Mouse (Mus musculus) thymus, postnatal 14 days (tissue): ENCODE measurements around the gene Trip11.

Experiments used
- DNase-seq: peaks from one replicate; pipeline ENCODE4 v3.0.0; 2021

Gene Trip11

DNA sequence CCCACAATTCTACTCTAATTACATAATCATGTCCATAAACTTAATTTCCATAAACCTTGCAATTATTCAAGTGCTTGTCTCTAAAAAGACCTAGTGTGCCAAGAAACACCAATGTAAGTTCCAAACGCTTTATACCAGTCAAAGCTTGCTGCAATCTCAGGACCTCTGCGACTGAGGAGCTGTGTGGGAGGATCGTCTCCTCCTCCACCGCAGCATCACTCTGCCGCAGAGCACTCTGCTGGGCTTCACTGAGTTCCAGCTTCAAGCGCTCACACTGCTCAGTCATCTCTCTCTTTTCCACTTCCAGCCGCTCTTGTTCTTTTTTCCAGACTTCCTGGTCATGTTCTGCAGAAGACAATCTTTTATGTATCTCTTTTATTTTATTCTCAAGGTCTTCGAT, 19.8 kb downstream of the Trip11 start:
- DNase-seq = no peak

DNA sequence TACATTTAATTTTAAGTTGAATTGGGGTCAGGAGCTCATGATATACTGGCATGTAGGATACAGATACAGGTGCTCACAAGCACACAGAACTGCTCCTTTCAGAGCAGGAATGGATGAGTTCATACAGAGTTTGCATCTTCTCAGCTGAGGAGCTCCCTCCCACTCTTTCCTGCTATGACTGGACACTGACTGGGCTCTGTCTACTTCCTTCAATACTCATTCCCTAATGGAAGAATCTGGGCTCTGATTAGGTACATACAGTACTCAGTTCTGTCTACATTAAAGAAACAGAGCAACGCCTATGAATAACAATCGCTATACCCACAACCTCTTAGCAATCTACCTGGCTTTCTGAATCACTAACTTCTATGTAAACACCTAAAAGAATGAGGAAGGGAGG, 20.2 kb downstream of the Trip11 start:
- no peak for DNase-seq

- DNase-seq = no peak
These were observed 22.0 kb downstream of the Trip11 start for GRCm38 (mm10) chr12:101891066-101891465.

- no peak for DNase-seq
These were observed 23.7 kb downstream of the Trip11 start for GRCm38 (mm10) chr12:101889351-101889750.

GRCm38 (mm10) chr12:101888312-101888711, 24.8 kb downstream of the Trip11 start:
- DNase-seq = no peak

DNA sequence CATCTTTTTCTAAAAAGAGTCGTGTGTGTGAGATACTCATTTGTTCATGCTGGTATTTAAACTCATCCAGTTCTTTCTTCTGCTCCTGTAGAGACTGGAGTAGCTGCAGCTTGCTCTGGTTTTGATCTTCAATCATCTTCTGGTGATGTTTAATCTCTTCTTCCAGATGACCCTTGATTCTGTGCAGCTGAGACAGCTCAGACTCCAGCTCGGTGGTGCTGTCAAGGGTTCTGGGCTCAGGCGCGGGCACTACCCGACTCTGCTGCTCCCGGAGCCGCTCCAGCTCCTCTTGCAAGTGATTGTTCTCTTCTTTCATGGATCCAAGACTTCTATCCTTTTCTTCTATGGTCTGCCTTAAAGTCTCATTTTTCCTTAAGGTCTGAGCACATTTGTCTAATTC, 28.1 kb downstream of the Trip11 start:
- no peak for DNase-seq

DNA sequence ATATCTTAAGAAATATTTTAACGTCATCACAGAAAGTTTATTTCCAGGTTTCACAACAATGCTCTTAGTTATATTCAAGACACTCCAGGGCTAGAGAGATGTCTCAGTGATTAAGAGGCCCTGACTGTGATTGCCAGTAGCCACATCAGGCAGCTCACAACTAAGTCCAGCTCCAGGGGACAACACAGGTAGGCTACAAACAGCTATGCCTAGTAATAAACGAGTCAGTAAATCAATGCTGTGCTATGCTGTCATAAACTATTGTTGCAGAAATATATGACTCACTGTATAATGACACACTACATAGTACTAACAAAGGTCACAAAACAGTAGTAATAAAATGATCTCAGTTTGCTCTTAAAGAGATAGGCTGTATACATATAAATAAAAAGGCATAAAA, 36.7 kb downstream of the Trip11 start:
- DNase-seq = no peak

GRCm38 (mm10) chr12:101875107-101875506, 38.0 kb downstream of the Trip11 start:
- DNase-seq = no peak

- no peak for DNase-seq
These were observed 50.6 kb downstream of the Trip11 start for GRCm38 (mm10) chr12:101862286-101862964.

GRCm38 (mm10) chr12:101860256-101860655, 52.8 kb downstream of the Trip11 start:
- DNase-seq = no peak

- DNase-seq = no peak
These were observed 55.1 kb downstream of the Trip11 start for GRCm38 (mm10) chr12:101858011-101858410.

DNA sequence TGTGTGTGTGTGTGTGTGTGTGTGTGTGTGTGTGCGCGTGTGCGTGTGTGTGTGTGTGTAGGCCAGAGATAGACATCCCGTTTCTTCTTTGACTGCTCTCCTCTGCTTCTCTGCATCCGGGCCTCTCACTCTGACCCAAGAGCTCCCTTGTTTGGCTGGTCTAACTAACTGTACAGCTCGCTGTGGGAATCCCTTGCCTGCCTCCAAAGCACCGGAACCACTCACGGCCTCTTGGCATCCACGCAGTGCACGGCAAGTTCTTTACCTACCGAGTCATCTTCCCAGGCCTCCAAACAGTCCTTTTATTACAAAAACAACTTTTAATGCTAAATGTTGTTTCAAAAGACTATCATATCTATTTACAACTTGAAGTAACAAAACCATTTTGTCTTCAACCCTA, 58.7 kb downstream of the Trip11 start:
- no peak for DNase-seq

DNA sequence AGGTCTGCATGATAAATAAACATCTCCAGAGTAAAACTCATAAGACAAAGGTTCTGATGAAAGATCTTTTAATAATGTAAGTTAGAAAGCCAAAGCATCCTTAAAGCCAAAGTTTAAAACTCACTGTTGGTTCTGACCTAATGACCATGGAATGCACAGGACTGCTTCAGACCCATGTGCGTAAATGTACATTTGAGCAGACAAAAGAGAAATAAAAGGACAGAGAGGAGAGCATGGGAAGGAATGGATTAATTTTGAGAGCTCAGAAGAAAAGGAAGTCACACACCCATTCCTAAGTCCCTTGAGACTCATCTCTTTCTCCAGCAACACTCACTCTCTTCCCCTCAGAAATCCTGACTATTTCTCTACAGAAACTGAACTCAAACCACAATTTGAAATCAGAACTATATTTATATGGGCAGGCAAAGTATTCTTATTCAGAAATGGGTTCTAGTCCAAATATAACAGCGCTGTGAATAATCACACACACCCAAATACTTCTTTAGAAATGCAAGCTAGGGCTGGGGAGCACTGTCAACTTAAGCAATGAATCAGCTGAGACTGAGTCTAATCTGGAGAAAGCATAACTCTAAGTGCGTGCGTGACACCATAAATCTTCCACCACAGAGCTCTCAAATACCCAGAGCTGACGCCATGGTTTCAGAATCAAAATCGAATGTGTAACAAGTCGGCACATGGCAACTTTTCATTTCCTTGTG, 61.1 kb downstream of the Trip11 start:
- no peak for DNase-seq

DNA sequence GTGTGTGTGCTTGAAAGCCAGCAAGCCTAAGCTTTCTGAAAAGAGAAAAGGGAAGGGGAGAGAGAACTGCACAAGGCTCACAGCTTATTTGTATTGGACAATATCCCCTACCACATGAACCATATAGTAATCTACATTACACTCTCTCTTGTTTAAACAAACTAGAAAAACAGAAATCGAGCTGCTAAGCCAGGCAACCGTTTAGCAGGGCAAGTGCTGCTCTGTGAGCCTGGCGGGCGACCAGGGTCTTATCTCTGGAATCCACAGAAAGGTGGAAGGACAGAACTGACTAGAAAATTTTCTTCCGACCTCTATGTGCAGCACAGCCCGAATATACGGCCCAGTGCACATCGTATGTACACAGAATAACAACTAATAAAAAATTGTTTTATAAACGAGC, 61.8 kb downstream of the Trip11 start:
- DNase-seq = no peak

GRCm38 (mm10) chr12:101836546-101837274, 76.4 kb downstream of the Trip11 start:
- DNase-seq = no peak

DNA sequence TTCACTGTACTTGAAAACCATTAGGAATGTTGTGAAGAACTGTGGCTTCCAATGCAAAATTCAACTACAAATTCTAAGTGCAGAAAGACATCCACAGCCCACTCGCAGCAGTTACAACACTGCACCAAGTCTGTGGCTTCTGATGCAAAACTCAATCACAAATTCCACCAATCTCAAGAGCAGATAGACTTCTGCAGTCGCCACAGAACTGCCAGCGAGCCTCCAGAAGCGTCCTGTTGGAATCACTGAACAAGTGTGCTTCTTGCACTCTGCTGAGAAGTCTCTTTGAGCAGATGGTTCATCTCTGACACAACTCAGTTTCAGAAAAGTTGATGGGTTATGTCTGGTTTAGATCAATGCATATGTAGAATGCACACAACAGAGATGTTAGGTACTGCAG, 78.4 kb downstream of the Trip11 start:
- no peak for DNase-seq

- no peak for DNase-seq
These were observed 79.3 kb downstream of the Trip11 start for GRCm38 (mm10) chr12:101833776-101834175.

GRCm38 (mm10) chr12:101833115-101833506, 80.0 kb downstream of the Trip11 start:
- no peak for DNase-seq

- no peak for DNase-seq
These were observed 80.6 kb downstream of the Trip11 start for GRCm38 (mm10) chr12:101832179-101833114.

DNA sequence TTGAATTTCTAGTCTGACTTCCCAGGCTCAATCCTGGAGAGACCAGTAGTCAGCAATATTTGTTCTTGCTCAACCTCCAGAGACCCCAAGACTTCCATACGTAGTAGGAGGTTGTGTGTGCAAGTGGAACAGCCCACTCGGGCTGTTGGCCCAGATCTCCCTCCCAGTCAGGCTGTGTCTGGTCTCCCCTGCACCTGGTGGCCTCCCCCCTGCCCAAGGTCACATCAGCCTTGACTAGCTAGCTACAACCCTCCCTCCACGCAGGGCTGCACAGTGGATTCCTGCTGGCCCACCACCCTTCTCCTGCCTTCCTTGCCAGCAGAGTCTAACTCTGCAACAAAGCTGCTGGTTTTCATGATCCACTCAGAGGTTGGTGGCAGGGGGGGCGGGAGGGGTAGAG, 81.8 kb downstream of the Trip11 start:
- DNase-seq = no peak

- no peak for DNase-seq
These were observed 89.9 kb downstream of the Trip11 start for GRCm38 (mm10) chr12:101823161-101823560.

GRCm38 (mm10) chr12:101821596-101821995, 91.5 kb downstream of the Trip11 start:
- no peak for DNase-seq

- no peak for DNase-seq
These were observed 93.5 kb downstream of the Trip11 start for GRCm38 (mm10) chr12:101819570-101819969.
